Mouse (Mus musculus): ENCODE results near the gene Mup7.
"Not testable (repeated sequence)": the region's sequence is repeated elsewhere in the genome, so short reads cannot be mapped to it uniquely, and the experiment has no call there.

The Mup7 gene

DNA sequence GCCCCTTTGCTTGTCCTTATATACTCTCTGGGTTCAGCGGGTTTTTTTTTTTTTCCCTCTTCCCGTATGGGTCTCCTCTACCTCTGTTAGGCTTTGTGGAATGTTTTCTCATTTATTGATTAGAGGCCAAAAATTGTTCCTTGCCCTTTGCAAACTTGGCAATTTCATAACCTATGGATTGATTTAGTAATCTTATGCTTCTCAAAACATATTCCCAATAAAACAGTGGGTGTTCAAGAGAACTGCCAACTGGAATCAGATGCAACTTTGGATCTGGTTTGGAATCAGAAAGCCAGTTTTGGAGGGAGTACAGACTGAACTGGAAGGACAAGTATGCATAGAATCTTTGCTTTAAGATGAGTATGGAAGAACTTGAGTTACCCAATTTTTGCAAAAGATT lies at the start of gene Mup7:
Gene Mup7, minus strand, starts transcription at position 101 of the 400 bp plus-strand sequence.
- DNase-seq (ENCODE audit: low spot score in 2 of 2) = not testable (repeated sequence)

DNA sequence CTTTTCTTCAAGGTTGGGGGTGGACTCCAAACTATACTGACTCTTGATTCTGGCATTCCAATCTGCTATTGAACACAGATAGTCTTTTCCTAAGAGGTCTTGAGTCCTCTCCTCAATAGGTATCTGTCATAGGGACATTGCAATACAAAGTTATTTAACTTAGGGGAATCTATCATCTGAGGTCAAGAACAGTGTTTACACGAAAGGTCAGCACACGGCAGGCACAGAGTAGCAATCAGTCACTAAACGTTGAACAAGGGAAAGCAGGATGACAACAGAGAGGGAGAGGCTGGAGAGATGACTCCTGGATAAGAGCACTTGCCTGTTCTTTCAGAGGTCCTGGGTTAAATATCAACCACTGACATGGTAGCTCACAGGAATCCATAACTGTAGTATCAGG lies 9.6 kb upstream of the Mup7 start:
- DNase-seq (ENCODE audit: low spot score in 2 of 2) = not testable (repeated sequence)

DNA sequence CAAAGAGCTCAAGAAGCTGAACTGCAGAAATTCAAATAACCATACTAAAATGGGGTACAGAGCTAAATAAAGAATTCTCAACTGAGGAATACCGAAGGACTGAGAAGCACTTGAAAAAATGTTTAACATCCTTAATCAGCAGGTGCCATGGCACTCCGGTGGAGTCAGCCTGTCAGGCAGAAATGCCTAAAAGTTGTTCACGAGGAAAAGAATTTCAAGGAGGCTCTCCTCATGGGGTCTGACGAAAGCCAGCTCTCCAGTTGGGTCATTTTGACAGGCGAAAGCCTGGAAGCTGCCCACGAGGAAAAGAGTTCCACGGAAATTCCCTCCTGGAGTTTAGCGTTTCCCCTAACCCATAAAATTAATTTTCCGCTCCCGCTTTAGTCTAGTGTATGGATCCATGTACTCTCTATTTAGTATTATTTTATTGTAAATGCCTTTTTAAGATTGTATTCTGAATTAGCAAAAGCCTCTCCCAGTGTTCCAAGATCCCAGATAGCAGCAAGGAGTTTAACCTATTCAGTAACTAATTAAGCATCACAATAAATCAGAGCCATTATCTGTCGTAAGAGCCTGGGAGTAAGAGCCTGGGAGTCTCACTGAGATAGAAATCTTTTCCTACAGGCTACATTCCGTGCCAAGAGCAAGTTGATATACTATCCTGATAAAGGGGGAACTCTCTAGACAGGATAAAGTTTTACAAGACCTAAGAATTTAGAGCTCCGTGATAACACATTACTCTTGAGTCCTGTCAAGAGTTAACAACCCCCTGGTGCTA lies 40.8 kb downstream of the Mup7 start:
- not testable (repeated sequence) for DNase-seq (ENCODE audit: low spot score in 2 of 2)

DNA sequence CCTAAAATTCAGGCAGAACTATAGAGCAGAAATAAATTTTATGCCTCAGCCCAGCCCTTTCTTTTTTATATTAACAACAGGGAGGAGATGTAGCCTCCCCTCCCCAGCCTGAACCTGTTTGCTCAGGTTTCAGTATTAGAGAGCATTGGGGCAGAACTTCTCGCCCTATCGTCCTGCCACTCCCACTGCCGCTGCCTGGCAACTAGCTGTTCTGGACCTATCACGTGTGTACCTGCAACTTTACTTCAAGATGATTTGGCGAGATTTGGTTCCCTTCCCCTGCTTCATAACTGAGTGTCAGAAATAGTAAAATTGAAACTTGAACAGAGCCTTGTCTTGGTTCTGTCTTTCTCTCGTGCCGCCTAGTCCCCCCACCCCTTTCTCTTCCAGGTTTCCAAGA lies 50.1 kb downstream of the Mup7 start:
- DNase-seq (ENCODE audit: low spot score in 2 of 2) = not testable (repeated sequence)

All from right cerebral cortex, adult 2 months (tissue).